Mouse (Mus musculus): ENCODE data around the gene Foxq1.

Foxq1 gene

GRCm38 (mm10) chr13:31572806-31573508, 17.0 kb downstream of the Foxq1 start:
- in situ Hi-C loops (cut with MboI): no loop called here

- in situ Hi-C loops (cut with MboI): no loop called here
Observed at GRCm38 (mm10) chr13:31574627-31575026, 18.7 kb downstream of the Foxq1 start.

- in situ Hi-C loops (cut with MboI): no loop called here
Observed at GRCm38 (mm10) chr13:31576696-31577095, 20.8 kb downstream of the Foxq1 start.

- in situ Hi-C loops (cut with MboI): no loop called here
Observed at GRCm38 (mm10) chr13:31577576-31577975, 21.6 kb downstream of the Foxq1 start.

- in situ Hi-C loops (cut with MboI): no loop called here
Observed at GRCm38 (mm10) chr13:31578389-31578788, 22.5 kb downstream of the Foxq1 start.

GRCm38 (mm10) chr13:31579866-31580265, 23.9 kb downstream of the Foxq1 start:
- in situ Hi-C loops (cut with MboI): no loop called here

GRCm38 (mm10) chr13:31587341-31587740, 31.4 kb downstream of the Foxq1 start:
- in situ Hi-C loops (cut with MboI): no loop called here

- in situ Hi-C loops (cut with MboI): no loop called here
Observed at GRCm38 (mm10) chr13:31599576-31599975, 43.6 kb downstream of the Foxq1 start.

- in situ Hi-C loops (cut with MboI): loop anchor here (25.0 kb wide), 1 partner anchor 1042 kb away; no protein-coding TSS in a partner anchor
Observed at GRCm38 (mm10) chr13:31603964-31604363, 48.0 kb downstream of the Foxq1 start.
